30 mouse cellular contexts compared by ENCODE assay signal in genomic region chr6:72420901-72421300, GRCm38 (mm10).
"Had no signal": no experiment of that assay in that cellular context is flagged by ENCODE, and none has a peak within 500 bp of the region (broad histone marks: within the 10 kb centered on the region; RNA-seq: fewer than 3 reads in every experiment).

No protein-coding gene starts in this region.

- H3K27me3 ChIP-seq: limb, embryonic 12.5 days; limb, embryonic 13.5 days; limb, embryonic 15.5 days; liver, embryonic 13.5 days; liver, embryonic 15.5 days; lung, embryonic 15.5 days; megakaryocyte, embryonic 14.5 days; midbrain, embryonic 12.5 days; midbrain, embryonic 13.5 days; midbrain, embryonic 15.5 days; neural tube, embryonic 12.5 days had no signal

- H3K4me1 ChIP-seq: limb, embryonic 10.5 days; limb, embryonic 12.5 days; midbrain, embryonic 10.5 days; midbrain, embryonic 12.5 days had no signal

- ATAC-seq: lung, postnatal 0 days; midbrain, embryonic 13.5 days; midbrain, embryonic 15.5 days; midbrain, embryonic 16.5 days had no signal

- DNase-seq: left cerebral cortex, postnatal 4 days; liver, embryonic 13.5 days; lung, adult 18-20 months; lung, adult 2 months; lung, embryonic 14.5 days; lung, postnatal 10 days; lung, postnatal 14 days; lung, postnatal 36 days; lung, postnatal 4 days; midbrain, embryonic 14.5 days had no signal

- H3K9me3 ChIP-seq: limb, embryonic 10.5 days; limb, embryonic 12.5 days; limb, embryonic 13.5 days; limb, embryonic 15.5 days; liver, embryonic 13.5 days; liver, embryonic 15.5 days; lung, embryonic 15.5 days; midbrain, embryonic 10.5 days; midbrain, embryonic 12.5 days; midbrain, embryonic 13.5 days; midbrain, embryonic 15.5 days; neural tube, embryonic 12.5 days had no signal

- H3K4me3 ChIP-seq: left cerebral cortex, adult 2 months; limb, embryonic 10.5 days; limb, embryonic 12.5 days; limb, embryonic 13.5 days; limb, embryonic 15.5 days; liver, embryonic 13.5 days; liver, embryonic 15.5 days; lung, embryonic 15.5 days; megakaryocyte, embryonic 14.5 days; midbrain, embryonic 10.5 days; midbrain, embryonic 12.5 days; midbrain, embryonic 13.5 days; midbrain, embryonic 15.5 days; myocyte; neural tube, embryonic 12.5 days had no signal

- H3K27ac ChIP-seq: left cerebral cortex, adult 2 months; limb, embryonic 10.5 days; limb, embryonic 12.5 days; limb, embryonic 13.5 days; limb, embryonic 15.5 days; liver, embryonic 13.5 days; liver, embryonic 14.5 days; liver, embryonic 15.5 days; lung, embryonic 15.5 days; macrophage; midbrain, embryonic 10.5 days; midbrain, embryonic 12.5 days; midbrain, embryonic 13.5 days; midbrain, embryonic 15.5 days; neural tube, embryonic 12.5 days had no signal

- H3K4me2 ChIP-seq: limb, embryonic 12.5 days; limb, embryonic 13.5 days; limb, embryonic 15.5 days; liver, embryonic 11.5 days; liver, embryonic 13.5 days; liver, embryonic 15.5 days; lung, embryonic 14.5 days; lung, embryonic 15.5 days; midbrain, embryonic 11.5 days; midbrain, embryonic 12.5 days; midbrain, embryonic 13.5 days; midbrain, embryonic 15.5 days; neural tube, embryonic 12.5 days had no signal

- H3K9ac ChIP-seq: limb, embryonic 12.5 days; limb, embryonic 13.5 days; limb, embryonic 15.5 days; liver, embryonic 13.5 days; liver, embryonic 14.5 days; liver, embryonic 15.5 days; lung, embryonic 14.5 days; lung, embryonic 15.5 days; midbrain, embryonic 12.5 days; midbrain, embryonic 13.5 days; midbrain, embryonic 15.5 days; neural tube, embryonic 12.5 days had no signal
